Mouse (Mus musculus) spleen, embryonic (tissue): Measurements from ENCODE around the gene Ezh1.

ENCODE experiments used
- CTCF ChIA-PET: fragments of 350-600 bp; sonication (Branson Sonifier 250); formaldehyde crosslinking; loops from one replicate; lab custom pipeline; 2022; lab: Charles Lee

The Ezh1 gene

DNA sequence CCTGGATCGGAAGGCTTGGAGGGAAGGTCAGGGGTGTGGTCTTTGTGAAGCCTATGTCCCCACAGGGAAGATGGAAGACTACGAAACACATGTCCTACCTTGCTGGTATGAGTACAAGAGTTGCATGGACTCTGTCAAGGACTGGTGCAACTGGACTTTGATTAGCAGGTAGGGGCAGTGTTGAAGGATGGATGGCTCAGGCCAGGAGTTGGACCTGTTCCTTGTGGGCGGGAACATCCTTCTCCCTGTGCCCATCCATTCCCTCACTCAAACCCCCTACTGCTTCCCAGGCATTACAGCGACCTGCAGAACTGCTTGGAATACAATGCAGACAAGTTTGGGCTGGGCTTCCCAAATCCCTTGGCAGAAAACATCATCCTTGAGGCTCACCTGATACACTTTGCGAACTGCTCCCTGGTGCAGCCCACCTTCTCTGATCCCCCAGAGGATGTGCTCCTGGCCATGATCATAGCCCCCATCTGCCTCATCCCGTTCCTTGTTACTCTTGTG is 21.3 kb upstream of the Ezh1 start:
- CTCF ChIA-PET: interaction anchor here (1.0 kb wide), 1 partner anchor 24 kb away, joined by 3 read pairs; no protein-coding TSS in a partner anchor

DNA sequence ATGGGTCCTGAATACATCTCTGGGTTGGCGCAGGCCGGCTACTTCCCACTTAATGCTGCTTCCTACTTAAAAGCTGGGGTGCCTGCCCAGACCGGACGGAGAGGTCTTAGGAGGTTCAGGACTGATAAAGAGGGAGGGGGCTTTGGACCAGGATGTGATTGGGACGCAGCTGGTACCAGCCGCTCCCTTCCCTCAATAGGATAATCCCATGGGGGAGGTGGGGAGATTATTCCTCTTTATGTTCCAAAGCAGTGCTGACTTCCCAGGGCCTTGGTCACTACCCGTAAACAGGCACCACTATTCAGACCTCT is 20.4 kb upstream of the Ezh1 start:
- CTCF ChIA-PET: no interaction called here

DNA sequence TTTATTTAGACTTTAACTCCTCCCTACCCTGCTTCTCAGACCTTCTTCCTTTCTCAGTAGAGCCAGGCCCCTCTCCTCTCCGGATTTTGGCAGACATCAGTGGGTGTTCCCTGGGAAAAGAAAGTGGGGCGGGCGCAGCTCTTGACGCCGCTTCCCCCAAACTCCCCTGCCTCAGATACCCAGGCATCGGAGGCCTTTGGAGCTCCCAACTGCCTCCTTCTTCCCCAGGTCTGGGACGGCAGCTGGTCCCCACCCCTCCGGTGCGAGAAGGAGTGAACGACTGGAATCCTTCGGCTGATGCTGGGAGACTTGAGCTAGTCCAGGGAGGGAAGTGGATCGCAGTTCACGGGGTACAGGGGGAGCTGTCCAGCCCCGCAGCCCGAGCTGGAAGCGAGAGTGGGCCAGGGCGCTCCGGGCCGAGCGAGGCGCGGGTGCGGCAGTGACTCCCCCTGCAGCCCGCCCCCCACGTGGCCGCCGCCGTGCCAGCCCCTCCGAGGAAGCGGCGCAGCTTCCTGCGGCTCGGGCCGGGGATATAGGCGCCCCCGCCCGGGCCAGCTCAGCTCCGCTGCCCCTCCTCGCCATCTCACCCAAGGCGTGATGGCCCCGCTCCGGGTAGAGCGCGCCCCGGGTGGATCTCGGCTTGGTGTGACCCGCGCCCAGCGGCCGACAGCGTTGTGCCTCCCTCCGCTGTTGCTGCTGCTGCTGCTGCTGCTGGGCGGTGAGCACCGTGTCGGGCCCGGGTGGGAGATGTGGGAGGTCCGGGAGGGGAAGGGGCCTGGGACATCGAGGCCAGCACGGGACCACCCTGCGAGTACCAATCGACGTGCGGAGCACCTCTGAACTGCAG is 19.8 kb upstream of the Ezh1 start, which contains the start of gene Ramp2:
Ramp2 (plus strand) TSS at position 174 of the 847 bp plus-strand sequence.
- CTCF ChIA-PET: no interaction called here

DNA sequence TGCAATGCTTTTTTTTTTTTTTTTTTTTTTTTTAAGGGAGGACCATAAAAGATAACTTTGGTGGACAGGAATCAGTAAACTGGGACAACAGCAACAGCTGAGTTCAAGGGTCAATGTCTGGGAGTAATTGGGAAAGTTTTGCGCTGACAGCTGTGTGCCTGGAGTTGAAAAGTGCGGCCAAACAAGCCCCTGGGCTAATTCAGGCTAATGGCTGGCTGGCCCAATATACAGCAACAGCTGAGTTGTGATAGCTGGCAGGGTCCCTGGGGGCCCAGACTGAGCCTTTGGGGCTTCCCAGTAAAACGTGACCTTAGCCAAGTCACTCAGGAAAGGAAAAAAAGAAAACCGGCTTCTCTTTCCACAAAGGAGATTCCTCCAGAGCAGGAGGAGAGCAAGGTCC is 18.8 kb upstream of the Ezh1 start:
- CTCF ChIA-PET: no interaction called here

DNA sequence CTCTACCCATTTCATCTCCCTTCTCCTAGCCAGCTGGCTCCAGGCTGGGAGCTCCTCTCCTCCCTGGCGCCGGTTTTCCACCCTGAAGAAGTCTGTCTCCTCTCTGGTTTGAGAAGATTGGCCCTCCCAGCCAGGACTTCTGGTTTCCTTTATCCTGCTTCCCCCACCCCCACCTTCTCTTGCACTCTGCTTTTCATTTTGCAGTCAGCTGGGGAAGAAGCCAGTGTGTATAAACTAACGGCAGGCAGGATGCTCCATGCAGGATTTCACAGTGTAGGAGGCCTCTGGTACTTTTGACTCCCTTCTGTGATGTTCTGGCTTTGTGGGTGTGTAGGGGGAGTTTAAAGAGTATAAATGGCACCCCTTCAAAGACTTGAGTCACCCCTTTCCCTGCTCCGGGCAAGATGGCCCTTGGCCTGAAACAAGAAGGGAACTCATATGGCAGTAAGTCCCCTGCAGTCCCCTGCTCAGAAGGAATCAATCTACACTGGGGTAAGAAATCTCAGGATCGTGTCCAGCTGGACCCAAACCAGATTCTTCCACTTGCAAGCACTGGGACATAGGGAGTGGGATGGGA is 11.9 kb upstream of the Ezh1 start:
- CTCF ChIA-PET: interaction anchor here (0.6 to 0.7 kb wide), 2 partner anchors 69 to 217 kb away, joined by 3 to 4 read pairs; no protein-coding TSS in a partner anchor

DNA sequence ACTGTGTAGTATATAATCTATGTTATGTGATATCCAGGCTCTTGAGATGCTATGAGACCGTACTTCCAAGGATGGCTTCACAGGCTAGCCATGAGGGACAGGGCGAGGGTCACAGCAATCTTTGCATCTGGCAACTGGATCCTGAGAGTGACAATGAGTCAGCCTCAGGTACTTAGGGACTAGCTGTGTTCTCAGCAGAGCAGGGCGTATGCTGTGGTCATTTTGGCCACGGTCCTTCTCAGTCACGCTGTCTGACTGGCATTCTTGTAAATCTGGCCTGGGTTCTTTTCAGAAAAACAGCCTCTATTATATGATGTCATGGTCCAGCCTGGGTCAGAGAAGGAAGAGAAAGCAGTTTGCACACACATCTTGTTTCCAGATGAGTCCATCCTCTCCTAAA is 10.5 kb upstream of the Ezh1 start:
- CTCF ChIA-PET: no interaction called here

DNA sequence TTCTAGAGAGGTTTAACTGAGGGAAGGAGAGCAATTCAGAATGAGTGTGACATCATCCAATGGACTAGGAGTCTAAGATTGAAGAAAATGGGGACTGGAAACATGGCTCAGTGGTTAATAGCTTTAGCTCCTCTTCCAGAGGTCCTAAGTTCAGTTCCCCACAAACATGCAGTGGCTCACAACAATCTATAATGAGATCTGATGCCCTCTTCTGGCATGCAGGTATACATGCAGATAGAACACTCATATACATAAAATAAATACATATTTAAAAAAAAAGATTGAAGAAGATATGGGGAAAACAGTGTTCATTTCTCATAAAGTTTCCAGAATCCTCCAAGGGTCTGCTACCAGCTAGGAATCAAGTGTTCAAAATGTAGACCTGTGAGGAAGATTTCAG is 9.2 kb upstream of the Ezh1 start:
- CTCF ChIA-PET: no interaction called here

DNA sequence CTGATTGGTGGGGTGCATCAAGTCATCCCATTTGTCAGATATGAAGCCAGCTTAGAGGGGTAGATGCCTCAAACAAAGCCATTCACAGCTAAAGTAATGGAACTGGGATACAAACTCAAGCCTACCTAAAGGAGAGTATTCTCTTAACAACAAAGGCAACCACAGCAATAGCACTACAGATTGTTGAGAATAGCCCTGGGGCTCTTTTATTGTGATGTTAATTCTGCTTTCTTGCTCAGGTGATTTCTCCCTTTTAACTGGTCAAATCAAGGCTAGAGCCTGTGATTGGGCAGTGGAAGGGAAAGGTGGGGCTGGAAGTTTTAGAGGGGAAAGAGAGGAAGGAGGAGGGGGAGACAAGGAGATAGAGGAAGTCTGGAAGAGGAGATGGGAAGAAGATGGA is 7.9 kb upstream of the Ezh1 start:
- CTCF ChIA-PET: no interaction called here

DNA sequence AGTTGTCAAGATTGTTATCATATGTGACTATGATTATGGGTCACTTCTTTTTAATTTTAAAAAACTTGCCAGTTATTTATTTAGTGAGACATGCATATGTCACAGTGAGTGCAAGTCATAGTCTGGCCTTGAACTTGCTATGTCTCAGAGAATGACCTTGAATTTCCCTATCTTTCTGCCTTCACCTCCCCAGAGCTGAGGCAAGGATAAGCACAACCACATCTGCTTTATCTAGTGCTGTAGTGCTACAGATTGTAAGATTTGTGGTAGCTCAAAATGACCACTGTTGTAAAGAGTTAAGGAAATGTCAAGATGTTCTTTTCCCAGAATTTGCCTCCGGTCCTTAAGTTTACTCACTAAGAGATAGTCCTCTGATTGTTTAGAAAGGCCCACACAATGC is 7.0 kb upstream of the Ezh1 start:
- CTCF ChIA-PET: no interaction called here

DNA sequence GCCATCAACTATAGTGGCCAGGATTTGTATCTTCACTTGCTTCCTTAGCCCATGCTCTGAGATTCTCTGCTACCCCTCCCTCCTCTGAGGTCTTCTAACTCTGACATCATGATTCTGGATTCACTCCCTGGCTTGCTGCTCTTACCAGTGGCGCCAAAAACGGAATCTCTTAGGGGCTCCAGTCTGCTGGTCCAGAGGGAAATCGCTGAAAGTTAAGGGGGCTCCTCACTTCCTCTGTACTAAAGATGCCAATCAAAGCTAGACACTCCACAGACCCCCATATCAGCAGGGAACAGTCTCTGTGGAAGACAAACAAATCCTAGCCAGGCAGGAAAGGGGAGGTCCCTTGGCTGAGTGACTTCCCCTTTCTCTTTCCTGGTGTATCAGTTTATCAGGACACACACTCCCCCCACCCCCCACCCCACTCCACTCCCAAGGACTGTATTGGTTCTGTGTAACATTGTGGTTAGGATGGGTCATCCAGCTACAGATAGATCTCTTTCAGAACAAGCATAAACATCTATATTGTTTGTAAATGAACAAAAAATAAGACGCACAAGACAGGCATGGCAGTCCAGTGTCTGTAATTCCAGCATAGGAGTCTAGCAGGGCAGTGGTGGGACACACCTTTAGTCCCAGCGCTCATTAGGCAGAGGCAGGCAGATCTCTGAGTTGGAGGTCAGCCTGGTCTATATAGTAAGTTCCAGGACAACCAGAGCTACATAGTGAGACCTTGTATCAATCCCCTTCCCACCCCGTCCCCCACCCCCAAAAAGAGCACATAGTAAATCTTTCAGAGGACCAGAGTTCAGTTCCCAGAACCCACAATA is 6.0 kb upstream of the Ezh1 start:
- CTCF ChIA-PET: interaction anchor here (0.7 kb wide), 1 partner anchor 12 kb away, joined by 3 read pairs; no protein-coding TSS in a partner anchor

DNA sequence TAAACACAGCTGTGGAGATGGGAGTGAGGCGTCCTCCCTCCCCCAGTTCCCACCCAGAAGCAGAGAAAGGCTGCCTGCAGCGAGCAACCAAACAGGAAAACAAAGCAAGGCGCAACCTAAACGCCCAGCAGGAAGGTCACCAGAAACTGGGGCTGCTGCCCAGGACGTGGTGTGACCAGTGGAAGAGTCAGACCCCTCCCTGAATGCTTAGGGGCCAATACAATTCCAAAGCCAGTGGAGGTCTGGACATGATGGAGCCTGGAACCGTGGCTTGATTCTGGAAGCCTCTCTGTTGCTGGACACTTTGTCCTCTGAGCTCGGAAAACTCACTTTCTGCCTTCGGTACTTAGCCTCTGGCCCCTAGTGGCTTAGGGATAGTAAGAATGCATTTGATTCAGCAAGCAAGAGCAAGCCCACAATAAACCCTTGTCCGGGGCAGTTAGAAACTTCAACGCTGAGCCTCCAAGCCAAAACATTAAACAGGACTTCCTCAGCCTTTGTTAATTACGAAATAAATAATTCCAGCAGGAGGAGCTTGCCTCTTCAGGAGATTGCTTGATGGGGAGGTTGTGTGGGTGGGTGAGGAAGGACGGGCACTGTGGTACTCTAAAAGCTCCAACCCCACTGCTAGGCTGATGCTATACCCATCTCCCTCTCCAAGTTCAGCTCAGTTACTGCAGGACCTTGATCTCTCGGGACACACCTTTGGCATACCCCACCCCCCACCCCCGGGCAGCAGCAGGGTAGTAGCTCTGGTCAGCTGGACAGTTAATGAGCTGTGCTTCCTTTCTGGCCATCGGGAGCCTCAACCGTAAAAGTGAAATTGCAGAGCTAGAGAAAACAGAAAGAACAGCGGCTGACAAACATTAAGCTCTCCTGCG is 5.0 kb upstream of the Ezh1 start:
- CTCF ChIA-PET: no interaction called here

DNA sequence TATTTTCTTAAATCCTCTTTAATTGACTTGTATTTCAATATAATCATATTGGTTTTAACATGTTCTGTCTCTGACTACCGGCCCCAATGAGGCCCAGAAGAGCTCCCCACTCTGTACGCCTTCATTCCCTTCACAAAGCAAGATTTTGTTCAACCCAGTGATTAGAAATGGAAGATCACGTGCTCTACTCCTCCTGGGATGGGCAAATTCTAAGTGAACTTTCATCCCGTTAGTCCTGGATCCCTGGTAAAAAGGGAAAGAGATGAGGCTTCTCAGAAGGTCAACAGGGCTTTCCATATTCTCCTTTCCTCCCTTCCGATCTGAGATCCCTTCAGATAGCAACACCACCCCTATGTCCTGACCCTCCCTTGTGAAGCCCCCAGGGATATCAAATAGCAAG is 4.3 kb upstream of the Ezh1 start:
- CTCF ChIA-PET: no interaction called here

DNA sequence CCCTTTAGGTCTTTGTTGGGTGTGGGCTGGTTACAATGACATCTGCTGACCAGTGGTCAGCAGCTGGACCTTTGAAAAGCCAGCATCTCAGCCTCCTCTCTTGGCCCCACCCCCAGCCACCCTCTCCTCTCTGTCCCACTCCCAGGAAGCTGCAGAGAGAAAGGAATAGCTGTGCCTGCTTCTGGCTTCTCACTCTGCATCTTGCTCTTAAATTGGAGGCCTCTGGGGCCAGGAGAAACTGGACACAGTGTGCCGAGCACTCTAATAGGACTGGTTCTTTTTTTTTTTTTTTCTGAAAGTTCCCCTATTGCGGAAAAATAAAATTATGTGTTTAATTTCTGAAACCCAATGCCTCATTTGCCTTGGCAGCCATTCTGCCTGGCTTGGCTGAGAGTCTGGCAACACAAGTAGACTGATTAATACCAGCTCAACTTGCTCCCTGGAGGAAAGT is 3.8 kb upstream of the Ezh1 start:
- CTCF ChIA-PET: no interaction called here

DNA sequence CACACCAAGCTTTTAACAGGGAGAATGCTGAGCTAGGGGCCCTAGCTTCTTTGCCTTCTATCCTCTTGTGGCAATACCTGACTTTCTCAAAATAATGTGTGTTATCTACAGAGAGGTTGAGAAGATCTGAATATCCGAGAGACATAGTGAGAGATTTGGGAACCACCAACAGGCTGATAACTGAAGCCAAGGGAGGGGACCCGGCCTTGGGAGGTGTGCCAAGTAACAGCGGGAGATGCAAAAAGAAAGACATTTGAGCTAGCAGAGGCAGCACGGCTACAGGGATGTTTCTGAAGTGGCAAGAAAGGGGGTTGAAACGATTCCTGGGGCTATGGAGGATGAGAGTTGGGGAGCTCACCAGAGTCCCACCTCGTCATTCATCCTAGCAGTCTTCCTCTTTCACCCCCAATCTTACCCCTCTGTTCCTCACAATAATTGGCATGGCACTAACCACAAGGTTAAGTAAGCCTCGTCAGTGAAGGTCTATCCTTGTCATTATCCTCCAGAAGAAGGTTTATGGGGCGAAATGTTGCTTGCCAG is 3.2 kb upstream of the Ezh1 start:
- CTCF ChIA-PET: no interaction called here

DNA sequence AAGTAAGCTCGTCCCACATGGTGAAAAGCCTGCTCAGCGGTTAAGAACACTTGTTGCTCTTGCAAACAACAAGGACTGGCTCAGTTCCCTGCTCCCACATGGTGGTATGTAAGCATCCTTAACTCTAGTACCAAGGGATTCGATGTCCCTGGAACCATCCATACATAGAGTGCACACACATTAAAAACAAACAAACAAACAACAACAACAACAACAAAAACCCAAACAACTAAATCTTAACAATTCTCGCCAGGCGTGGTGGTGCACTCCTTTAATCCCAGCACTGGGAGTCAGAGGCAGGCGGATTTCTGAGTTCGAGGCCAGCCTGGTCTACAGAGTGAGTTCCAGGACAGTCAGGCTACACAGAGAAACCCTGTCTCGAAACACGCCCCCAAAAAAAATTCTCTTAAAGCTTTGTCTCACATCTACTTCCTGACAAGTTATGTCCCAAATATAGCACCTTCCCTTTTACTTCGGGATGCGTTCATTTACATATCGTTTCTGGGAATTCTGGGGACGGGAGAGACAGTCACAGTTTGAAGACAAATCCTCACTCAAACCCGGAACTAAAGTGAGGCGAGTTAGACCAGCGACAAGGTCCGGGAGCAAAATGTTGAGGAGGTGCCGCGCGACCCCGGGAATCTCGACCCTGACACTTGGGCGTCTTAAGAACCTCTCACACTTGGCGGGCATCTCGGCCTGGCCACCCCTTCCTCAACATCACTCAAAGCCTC is 765 bp downstream of the Ezh1 start:
- CTCF ChIA-PET: interaction anchor here (0.6 kb wide), 1 partner anchor 30 kb away, joined by 4 read pairs; no protein-coding TSS in a partner anchor

DNA sequence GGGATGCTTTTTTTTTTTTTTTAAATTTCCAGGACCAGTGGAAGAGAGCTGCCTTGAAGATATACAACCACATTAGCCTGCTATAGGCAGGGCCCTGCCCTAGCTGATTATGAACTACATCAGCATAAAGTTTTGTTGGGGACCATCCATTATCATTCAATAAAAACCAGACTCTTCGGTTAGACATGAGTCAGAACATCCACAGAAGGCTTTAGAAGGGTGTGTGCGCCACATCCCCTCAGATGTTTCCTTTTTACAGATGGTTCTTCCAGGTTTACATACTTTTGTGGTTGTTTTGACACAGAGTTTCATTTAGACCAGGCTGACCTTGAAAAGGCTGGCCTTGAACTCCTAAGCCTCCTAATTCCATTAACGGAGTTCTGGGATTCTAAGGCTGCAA is 1.9 kb downstream of the Ezh1 start:
- CTCF ChIA-PET: interaction anchor here (0.7 to 1.0 kb wide), 2 partner anchors 24 kb away, joined by 3 to 4 read pairs; no protein-coding TSS in a partner anchor

DNA sequence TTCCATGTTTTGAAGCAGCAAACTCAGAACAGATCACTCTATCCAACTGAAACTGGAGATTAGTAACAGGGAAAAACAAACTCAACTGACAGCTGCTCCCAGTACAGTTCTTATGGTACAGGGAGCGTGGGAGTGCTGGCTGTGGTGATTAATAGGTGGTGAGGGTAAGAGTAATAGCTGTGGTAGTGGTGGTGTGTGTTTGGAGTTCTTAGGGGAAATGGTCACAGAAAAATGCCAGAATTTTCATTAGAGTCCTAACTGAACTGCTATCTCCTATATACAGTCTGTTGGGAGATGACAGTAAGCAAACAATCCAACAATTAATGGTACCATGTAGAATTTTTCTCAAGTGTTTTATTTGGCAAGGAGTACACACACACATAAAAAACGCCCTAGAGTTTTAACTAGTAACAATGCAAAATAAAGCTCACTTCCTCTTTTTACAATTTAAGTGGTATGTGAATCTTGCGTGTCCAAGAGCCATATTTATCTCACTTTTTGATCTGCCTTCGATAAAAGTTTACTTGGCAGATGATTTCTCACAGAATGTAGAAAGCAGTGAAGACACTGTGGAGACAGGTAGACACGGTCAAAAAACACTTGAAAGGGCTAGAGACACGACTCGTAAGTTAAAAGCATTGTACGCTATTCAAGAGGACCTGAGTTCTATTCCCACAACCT is 4.8 kb downstream of the Ezh1 start:
- CTCF ChIA-PET: no interaction called here

DNA sequence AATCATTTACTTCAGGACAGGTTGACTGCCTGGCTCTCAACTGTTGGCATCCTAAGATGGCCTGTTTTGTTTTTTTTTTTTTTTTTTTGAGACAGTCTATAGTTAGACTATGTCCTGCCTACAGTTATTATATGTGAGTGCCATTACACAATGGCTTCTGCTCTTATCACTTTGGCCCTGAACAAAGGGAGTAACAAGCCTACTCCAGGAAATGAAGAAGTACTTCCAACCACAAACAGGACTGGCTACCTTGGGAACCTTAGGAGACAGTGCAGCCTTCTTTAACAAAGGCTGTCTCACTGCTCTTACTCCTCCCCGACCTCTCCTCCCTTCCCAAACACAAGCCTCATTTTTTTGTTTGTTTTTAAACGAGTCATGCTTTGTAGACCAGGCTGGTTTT is 5.4 kb downstream of the Ezh1 start:
- CTCF ChIA-PET: no interaction called here

DNA sequence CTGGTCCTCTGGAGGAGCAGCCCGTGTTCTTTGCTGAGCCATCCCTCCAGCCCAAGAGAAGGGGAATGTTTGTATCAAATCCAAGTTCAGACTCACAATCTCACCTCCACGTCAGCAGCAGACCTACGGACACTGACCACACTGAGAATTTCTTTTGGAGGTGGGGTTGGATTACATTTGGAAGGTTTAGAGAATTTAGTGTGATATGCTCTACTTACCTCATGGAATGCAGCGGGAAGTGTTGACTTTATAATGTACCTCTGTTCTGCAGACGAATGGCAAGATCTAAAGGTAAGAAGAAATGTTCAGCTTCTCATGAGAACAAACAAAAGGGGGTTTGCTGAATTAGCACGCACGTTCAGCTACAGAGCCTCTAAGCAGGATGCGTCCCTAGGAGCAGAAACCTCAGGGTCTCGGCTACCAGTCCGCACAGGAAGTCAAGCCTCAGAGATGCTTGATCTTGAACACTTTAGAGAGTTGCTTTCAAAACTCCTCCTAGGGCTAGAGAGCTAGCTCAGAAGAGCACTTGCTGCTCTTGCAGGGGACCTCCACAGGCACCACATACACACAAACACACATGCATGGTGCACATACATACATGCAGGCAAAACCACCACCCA is 7.7 kb downstream of the Ezh1 start:
- CTCF ChIA-PET: interaction anchor here (0.6 kb wide), 1 partner anchor 42 kb away, joined by 4 read pairs; the partner anchor contains the start of gene Wnk4
